16 mouse cellular contexts compared by ENCODE assay signal in genomic region chrX:52738116-52738515, GRCm38 (mm10). TPM values are rescaled to one million over a fixed set of nuclear protein-coding genes. Genes with fewer than 3 reads are reported as not detected.
"Had no signal": no experiment of that assay in that cellular context is flagged by ENCODE, and none has a peak within 500 bp of the region (broad histone marks: within the 10 kb centered on the region; RNA-seq: fewer than 3 reads in every experiment).

No protein-coding gene starts in this region.

- DNase-seq: lung, embryonic 14.5 days; lung, postnatal 10 days; lung, postnatal 4 days; midbrain, embryonic 14.5 days; right cerebral cortex, adult 18-20 months; thymus, adult 2 months; thymus, postnatal 25 days had no signal

- H3K4me3 ChIP-seq: hindbrain, embryonic 15.5 days; left cerebral cortex, adult 2 months; limb, embryonic 15.5 days; liver, embryonic 12.5 days; midbrain, embryonic 10.5 days; myocyte; neural tube, embryonic 15.5 days; stomach, embryonic 15.5 days had no signal

- H3K4me1 ChIP-seq: hindbrain, embryonic 15.5 days; limb, embryonic 15.5 days; liver, embryonic 12.5 days; neural tube, embryonic 15.5 days; stomach, embryonic 15.5 days had no signal

- H3K27ac ChIP-seq: hindbrain, embryonic 15.5 days; left cerebral cortex, adult 2 months; limb, embryonic 15.5 days; liver, embryonic 12.5 days; midbrain, embryonic 10.5 days; neural tube, embryonic 15.5 days; stomach, embryonic 15.5 days had no signal

- H3K27me3 ChIP-seq: hindbrain, embryonic 15.5 days; neural tube, embryonic 15.5 days had no signal

- H3K9ac ChIP-seq: hindbrain, embryonic 15.5 days; limb, embryonic 15.5 days; liver, embryonic 12.5 days; lung, embryonic 14.5 days; neural tube, embryonic 15.5 days; stomach, embryonic 15.5 days had no signal

- H3K36me3 ChIP-seq: hindbrain, embryonic 15.5 days; limb, embryonic 15.5 days; liver, embryonic 12.5 days; neural tube, embryonic 15.5 days; stomach, embryonic 15.5 days had no signal

- H3K9me3 ChIP-seq: hindbrain, embryonic 15.5 days; limb, embryonic 15.5 days; liver, embryonic 12.5 days; midbrain, embryonic 10.5 days; neural tube, embryonic 15.5 days; stomach, embryonic 15.5 days had no signal

- H3K4me2 ChIP-seq: hindbrain, embryonic 15.5 days; limb, embryonic 15.5 days; liver, embryonic 12.5 days; lung, embryonic 14.5 days; neural tube, embryonic 15.5 days; stomach, embryonic 15.5 days had no signal

- ATAC-seq: liver, embryonic 12.5 days had no signal

RNA-seq across cellular contexts. Expression of gene Ccdc160, which starts 52.9 kb away (rescaled TPM):
- polyA plus RNA-seq: large intestine, adult 2 months; myocyte; thymus, adult 2 months had no signal
